Mouse (Mus musculus) spleen, postnatal 10 days (tissue): ENCODE measurements around the gene B4galnt1.

Experiments
- DNase-seq, 2 experiments: peaks; one replicate each; pipeline ENCODE4 v3.0.0; 2021 to 2022; ENCODE audit warnings: low spot score in 2 of 2

Gene B4galnt1

DNA sequence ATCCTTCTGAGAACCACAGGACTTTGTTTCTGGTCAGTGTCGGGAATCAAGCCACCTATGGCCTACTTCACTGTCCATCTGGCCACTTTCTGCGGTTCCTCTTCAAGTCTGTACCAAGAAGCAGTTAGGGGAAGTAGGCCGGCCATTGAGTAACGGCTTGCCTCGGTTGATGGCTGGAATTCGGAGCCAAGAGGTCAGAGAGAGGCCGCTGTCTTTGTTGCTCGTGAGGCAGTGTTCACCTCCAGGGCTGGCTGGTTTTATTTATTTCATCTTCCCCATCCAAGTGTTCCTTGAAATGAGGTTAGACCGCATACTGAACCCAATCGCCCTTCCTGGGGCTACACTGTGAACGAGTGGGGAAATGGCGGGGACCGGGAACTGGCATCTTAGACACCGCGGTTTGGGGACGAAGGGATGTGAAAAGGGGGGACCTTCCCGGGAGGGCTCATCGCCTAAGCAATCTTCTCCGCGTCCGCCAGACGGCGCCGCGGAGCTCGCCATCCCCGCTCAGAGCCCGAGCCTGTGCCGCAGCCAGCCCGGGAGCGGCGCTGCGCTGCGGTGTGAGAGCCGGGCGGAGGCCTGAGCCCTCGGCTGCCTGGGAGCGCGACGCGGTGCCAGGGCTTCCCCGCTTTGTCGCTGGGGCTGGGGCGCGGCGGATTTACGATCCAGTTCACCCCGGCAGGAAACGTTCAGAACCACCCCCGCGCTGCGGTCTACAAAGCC lies at the start of gene B4galnt1:
B4galnt1 (plus strand) TSS at position 595 of the 723 bp plus-strand sequence.
- DNase-seq: peak; percentile 77 to 83

- DNase-seq: no peak
These were observed 46.6 kb upstream of the B4galnt1 start for GRCm38 (mm10) chr10:127118470-127118869.

DNA sequence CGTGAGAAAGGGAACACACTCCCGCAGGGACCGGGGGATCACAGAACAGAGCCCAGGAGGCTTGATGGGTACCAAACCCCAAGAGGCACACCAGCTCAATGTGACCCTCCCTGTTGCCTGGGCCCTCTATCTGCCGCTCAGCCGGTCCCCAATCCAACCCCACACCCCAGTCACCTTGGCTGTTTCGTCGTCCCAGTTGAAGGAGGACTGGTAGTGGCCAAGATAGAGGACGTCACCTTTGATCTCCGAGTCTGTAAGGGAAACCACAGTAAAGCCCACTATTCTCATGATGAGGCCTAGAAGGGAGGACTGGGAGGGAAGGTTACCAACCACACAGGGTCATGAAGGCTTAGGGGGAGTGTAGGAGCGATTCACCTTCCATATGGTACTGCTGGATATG lies 45.8 kb upstream of the B4galnt1 start:
- no peak for DNase-seq

DNA sequence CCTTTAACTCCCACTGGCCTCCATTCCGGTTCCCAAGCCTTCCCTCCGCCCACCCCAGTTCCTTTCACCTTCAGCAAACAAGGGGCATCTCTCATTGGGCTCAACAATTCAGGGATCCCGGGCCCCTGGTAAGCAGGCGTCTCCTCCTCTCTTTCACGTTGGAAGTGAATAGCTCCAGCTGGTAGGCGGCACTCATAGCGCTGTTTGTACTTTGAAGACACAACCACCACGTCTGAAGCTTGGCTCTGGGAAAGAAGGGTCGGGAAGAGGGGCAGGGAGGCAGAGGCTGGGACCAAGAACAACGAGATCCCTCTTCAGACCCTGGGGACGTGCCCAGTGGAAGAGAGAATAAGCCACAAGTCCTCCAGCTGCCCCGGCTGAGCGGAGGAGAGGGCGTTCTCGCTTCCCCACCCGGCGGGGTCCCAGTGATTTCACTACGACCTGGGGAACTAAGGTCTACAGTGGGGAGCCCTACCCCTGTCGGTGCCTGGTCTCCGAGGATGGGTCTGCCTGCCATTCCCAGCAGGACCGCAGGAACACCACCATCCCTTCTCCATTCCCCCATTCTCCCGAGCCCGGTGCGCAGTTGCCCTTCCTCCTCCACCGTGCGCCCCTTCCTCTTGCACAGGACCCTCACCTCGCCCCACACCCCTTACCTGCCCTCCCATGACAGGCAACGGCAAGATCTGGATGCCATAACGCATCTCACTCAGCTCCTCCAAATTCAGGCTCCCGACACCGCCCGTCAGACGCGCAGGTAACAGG lies 44.5 kb upstream of the B4galnt1 start:
- peak; percentile 30 to 42 for DNase-seq

- peak; percentile 90 to 96 for DNase-seq
These were observed 44.0 kb upstream of the B4galnt1 start, which contains the start of gene Os9 for GRCm38 (mm10) chr10:127121066-127121477. Gene Os9, minus strand, starts transcription at chr10:127121131.

- no peak for DNase-seq
These were observed 43.0 kb upstream of the B4galnt1 start for GRCm38 (mm10) chr10:127122018-127122417.

- peak in 1 of 2 experiments; percentile 70 for DNase-seq
These were observed 42.1 kb upstream of the B4galnt1 start for GRCm38 (mm10) chr10:127122784-127123435.

- peak; percentile 63 to 80 for DNase-seq
These were observed 41.6 kb upstream of the B4galnt1 start for GRCm38 (mm10) chr10:127123436-127123805.

DNA sequence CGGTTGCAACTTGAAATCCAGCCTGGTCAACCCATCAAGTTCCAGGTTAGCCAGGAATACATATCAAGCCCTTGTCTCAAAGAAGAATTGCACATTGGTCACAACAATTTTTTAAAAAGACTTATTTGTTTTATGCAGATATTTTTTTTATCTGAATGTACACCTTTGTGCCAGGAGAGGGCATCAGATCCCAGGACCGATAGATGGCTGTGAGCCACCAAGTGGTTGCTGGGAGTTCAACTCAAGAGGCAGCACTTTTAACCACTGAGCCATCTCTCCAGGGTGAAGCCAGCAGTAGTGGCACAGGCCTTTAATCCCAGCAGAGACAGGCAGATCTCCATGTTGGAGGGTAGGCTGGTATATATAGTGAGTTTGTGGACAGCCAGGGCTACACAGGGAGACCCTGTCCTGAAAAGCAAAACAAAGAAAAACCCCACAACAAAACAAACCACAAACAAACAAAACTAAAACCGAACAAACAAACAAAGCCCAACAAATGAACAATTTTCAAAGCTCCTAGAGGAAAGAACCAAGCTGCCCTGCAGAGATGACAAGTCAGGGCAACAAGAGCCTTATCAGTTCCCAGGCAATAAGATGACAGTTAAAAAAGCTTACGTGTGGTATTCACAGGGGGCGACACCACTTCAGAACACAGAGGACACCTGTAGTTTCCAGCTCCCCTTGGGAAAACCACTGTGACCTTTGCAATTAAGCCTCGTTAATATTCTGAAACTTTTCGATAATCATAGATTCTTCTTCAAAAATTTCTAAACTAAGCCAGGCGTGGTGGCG lies 39.6 kb upstream of the B4galnt1 start:
- peak in 1 of 2 experiments; percentile 51 for DNase-seq

DNA sequence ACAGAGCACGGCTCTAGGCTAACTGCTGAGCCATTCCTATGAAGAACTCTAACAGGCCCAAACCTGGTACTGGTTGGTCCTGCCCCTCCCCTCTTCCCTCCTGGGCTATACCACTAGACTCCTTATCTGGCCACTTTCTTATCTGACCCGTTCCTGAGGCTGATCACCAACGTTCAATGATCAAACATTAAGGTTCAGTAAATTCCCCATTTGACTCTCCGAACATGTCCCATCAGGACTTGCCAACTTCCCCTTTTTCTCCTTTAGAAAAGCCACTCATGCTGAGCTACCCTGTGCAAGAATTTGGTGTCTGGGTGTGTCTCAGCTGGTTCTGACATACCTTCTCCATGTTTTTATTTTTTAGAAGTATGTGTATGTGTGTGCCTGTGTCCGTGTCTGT lies 38.4 kb upstream of the B4galnt1 start:
- DNase-seq: no peak

- DNase-seq: no peak
These were observed 37.2 kb upstream of the B4galnt1 start for GRCm38 (mm10) chr10:127127711-127128279.

GRCm38 (mm10) chr10:127129431-127129830 lies 35.6 kb upstream of the B4galnt1 start:
- no peak for DNase-seq

DNA sequence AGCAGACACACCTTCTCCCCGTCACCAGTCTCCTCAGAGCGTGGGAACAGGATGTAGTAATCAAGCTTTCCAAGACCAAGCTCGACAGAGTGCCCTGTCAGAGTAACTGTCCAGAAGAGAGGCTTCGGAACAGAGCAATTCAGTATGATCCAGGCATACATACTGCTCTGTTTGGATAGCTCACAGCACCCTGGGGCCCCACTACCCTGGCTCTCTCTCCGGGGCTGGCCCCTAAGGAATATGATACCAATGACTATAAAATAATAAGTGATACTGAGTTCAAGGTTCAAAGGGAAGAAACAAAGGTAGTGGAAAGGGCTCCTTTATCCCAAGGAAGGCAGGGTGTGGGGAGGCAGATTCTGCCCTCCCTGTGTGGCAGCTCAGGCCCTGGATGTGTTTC lies 32.6 kb upstream of the B4galnt1 start:
- DNase-seq: no peak

DNA sequence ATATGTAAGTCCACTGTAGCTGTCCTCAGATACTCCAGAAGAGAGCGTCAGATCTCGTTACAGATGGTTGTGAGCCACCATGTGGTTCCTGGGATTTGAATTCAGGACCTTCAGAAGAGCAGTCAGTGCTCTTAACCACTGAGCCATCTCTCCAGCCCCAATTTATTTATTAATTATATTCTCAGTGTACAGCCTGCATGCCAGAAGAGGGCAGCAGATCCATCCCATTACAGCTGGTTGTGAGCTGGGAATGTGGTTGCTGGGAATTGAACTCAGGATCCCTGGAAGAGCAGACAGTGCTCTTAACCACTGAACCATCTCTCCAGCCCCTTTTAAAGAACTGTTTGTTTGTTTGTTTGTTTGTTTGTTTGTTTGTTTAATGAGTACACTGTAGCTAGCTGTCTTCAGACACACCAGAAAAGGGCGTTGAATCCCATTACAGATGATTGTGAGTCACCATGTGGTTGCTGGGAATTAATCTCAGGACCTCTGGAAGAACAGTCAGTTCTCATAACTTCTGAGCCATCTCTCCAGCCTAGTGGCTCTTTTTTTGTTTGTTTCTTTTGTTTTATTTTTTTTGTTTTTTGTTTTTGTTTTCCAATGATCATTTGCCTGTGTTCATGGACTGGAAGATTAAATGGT lies 30.5 kb upstream of the B4galnt1 start:
- DNase-seq: peak in 1 of 2 experiments; percentile 45

- peak in 1 of 2 experiments; percentile 40 for DNase-seq
These were observed 29.7 kb upstream of the B4galnt1 start for GRCm38 (mm10) chr10:127135118-127135836.

GRCm38 (mm10) chr10:127136510-127136909 lies 28.5 kb upstream of the B4galnt1 start:
- DNase-seq: peak in 1 of 2 experiments; percentile 46

- DNase-seq: no peak
These were observed 27.1 kb upstream of the B4galnt1 start for GRCm38 (mm10) chr10:127137896-127138295.

GRCm38 (mm10) chr10:127138328-127139141 lies 26.5 kb upstream of the B4galnt1 start:
- no peak for DNase-seq

DNA sequence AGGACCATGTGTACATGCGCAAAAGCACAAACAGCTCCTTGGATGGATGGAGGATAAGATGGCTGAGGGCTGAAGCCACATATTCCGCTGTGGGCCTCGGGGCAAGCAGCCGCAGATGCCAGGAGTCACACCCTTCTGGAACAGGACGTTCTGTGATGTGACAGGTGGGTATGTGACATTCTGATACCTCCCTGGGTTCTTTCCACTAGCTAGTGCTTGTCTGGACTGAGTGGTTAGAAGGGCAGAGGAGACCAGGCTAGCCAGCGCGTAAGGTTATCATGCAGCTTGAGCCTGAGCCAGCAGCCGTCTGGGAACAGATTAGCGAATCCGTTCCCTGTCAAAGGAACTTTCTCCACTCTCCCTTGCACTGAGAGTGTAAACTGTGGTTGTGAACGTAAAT lies 24.1 kb upstream of the B4galnt1 start:
- DNase-seq: no peak
